Mouse (Mus musculus) embryonic facial prominence, embryonic 13.5 days (tissue): Measurements from ENCODE around the gene Fzd5. TPM values are rescaled to one million over a fixed set of nuclear protein-coding genes. Genes with fewer than 3 reads are reported as not detected.

ENCODE experiments used
- ATAC-seq: fragments of 200-750 bp; cut with Nextera tagmentation; 2 replicates; pipeline ENCODE4 v1.8.0; 2017; ENCODE audit warnings: low read depth; ENCODE audit not compliant: insufficient number of reproducible peaks, insufficient read depth, low FRiP score, low TSS enrichment
- H3K27ac ChIP-seq: fragments of 300-500 bp; sonication (generic); 2 replicates; pipeline ENCODE4 v1.5.1; 2015; ENCODE audit warnings: moderate library complexity, mild to moderate bottlenecking, inconsistent platforms
- H3K27me3 ChIP-seq: fragments of 300-500 bp; sonication (generic); 2 replicates; pipeline ENCODE4 v1.6.1; 2015; ENCODE audit warnings: mild to moderate bottlenecking, inconsistent platforms
- H3K36me3 ChIP-seq: fragments of 300-500 bp; sonication (generic); 2 replicates; pipeline ENCODE4 v1.6.1; 2015; ENCODE audit warnings: mild to moderate bottlenecking, inconsistent platforms
- H3K4me1 ChIP-seq: fragments of 300-500 bp; sonication (generic); 2 replicates; pipeline ENCODE4 v1.6.1; 2015; ENCODE audit warnings: inconsistent platforms
- H3K4me2 ChIP-seq: fragments of 300-500 bp; sonication (generic); 2 replicates; pipeline ENCODE4 v1.6.1; 2015; ENCODE audit warnings: moderate library complexity, mild to moderate bottlenecking, inconsistent platforms
- H3K4me3 ChIP-seq: fragments of 300-500 bp; sonication (generic); 2 replicates; pipeline ENCODE4 v1.5.1; 2015; ENCODE audit warnings: mild to moderate bottlenecking, inconsistent platforms
- H3K9ac ChIP-seq: fragments of 300-500 bp; sonication (generic); 2 replicates; pipeline ENCODE4 v1.6.1; 2015; ENCODE audit warnings: mild to moderate bottlenecking, inconsistent platforms
- H3K9me3 ChIP-seq: fragments of 300-500 bp; sonication (generic); 2 replicates; pipeline ENCODE4 v1.6.1; 2016; ENCODE audit warnings: inconsistent platforms
- WGBS: fragments of 180-500 bp; shearing (Covaris S2); methylation state at CpG from one replicate; pipeline ENCODE4 v1.1.7; 2015; ENCODE audit warnings: mixed read lengths; 5-methylcytosine and 5-hydroxymethylcytosine counted together
- polyA plus RNA-seq: library from polyadenylated mRNA; unstranded; fragments of >200 nt; fragmentation: Nextera tagmentation; extraction: Ambion mirVana; gene quantifications from 2 replicates; pipeline ENCODE4 v1.2.1, GENCODE M21; 2015

The Fzd5 gene
- polyA plus RNA-seq, 1 experiment from 2014 or later = 1.1 TPM

DNA sequence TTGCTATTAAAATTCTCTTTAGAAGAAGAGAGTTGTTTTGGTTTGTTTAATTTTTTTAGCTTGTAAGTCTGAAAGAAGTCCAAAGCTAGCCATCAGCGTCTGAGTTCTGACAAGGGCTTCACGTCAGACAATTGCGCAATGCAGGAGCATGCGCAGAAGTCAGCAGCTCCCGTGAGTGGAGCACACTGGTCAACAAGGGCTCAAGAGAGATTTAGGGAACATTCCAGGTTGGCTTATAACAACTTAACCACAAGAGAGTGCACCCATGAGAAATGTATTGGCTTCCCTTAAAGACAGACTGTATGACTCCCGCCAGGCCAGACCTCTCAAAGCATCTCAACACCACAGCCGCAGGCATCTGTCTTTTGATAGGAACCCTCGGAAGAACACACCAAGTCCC, 15.6 kb upstream of the Fzd5 start:
- no peak overlapping the region for H3K4me3 ChIP-seq
- H3K36me3 ChIP-seq = no peaks in the 10 kb centered on the region
- no peak overlapping the region for H3K9ac ChIP-seq
- H3K9me3 ChIP-seq = no peaks in the 10 kb centered on the region
- no peaks in the 10 kb centered on the region for H3K27me3 ChIP-seq
- ATAC-seq = no peak
- no peak overlapping the region for H3K4me2 ChIP-seq
- H3K27ac ChIP-seq = no peak overlapping the region
- 85% methylated on average over 8 of the region's 8 CpGs for WGBS
- H3K4me1 ChIP-seq = peaks cover 15% of the 10 kb centered on the region

DNA sequence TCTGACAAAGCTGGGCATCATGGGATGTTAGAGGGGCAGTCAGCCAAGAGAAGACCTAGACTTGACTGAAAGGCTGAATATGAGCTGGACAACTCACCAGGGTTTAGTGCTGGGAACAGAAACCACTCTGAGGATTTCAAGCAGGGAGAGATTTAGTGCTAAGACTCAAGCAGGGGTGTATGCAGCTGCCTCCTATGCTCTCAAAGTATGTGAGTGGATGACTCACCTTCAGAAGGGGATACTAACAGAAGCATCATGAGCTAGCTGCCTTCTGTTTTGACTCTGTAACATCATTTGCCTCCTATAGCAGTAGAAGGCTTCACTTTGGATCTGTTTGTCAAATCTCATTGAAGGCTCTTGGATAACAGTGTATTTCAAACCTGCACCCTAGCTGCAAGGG, 7.1 kb upstream of the Fzd5 start:
- no peak for ATAC-seq
- Histone ChIP-seq H3K27ac (no peak overlapping the region), H3K4me2 (no peak overlapping the region), H3K9ac (no peak overlapping the region), H3K36me3 (no peaks in the 10 kb centered on the region), H3K4me3 (no peak overlapping the region), H3K4me1 (no peaks in the 10 kb centered on the region), H3K9me3 (no peaks in the 10 kb centered on the region), H3K27me3 (no peaks in the 10 kb centered on the region)

DNA sequence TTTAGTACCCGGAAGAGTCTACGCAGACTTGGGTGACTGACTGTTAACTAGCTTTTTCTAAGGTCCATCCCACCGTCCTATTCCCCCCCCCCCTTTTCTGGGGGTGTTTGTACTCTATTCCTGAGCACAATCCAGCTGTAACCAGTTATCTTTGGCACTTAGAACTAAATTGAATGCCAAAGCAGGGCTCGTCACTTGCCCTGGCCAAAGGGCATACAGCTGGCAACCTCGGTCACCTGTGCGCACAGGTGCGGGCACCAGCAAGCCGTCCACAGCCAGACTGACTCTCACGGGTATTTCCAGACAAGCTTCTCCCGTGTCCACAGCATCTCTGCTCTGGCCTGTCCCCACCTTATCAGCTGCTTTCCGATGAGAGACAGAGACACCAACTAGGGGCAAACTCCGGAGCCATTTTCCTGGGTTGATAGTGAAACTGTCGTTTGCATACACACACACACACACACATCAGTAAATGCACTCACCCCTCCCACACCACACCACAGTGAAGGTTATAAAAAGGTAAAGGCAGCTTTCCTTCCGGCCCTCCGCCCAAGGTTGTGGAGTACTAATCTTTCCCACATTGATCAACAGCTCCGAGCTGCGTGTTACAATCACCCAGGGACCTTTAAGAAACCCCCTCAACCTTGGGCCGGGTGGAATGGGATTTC, 5.3 kb upstream of the Fzd5 start:
- Histone ChIP-seq H3K4me3 (no peak overlapping the region), H3K9me3 (no peaks in the 10 kb centered on the region), H3K9ac (no peak overlapping the region), H3K36me3 (no peaks in the 10 kb centered on the region), H3K4me1 (peaks cover 11% of the 10 kb centered on the region), H3K4me2 (no peak overlapping the region), H3K27me3 (peaks cover 14% of the 10 kb centered on the region), H3K27ac (no peak overlapping the region)
- 86% methylated on average over 18 of the region's 18 CpGs for WGBS
- no peak for ATAC-seq

DNA sequence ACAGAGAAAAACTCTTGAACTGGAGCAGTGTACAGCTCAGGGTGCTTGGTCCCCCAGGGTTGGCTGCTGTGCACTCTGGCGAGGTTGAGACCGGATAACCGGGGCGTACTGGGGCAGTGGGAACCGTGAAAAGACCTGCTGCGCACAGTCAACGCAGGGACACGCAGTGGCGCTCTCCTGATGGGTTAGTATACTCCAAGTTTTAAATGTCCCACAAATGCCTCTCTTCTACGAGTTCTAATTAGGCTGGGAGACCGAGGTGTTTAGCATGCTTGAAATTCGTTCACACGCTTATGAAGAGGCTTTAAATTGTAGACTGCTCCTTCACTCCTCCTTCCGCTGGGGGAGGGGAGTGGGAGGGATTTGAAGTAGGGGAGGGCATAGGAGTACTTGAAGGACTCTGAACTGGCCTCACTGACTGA, 1.1 kb upstream of the Fzd5 start:
- H3K9ac ChIP-seq = peak overlapping the region; percentile 76; the same call in 1 of the 2 replicates

DNA sequence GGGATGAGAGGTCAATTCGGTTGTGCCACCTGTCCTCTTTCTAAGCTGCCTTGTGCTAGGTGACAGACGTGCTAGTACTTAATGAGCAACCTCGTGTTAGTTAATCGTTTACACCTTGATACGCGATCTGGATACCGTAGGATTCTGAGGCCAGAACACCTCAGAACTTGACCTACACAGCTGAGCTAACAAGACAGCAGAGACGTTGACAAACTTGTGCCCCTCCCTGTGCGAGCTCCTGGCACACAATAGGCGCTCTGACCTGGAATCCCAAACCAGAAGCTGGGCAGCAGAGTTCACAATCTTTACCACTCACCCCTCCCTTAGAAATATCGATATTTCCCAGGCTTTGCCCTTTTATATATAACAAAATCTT, 617 bp upstream of the Fzd5 start:
- WGBS = under 1% methylated on average over 11 of the region's 11 CpGs
- H3K36me3 ChIP-seq = 0 out of 2 replicates have a peak, but pooled peaks cover 8% of the 10 kb centered on the region
- no peaks in the 10 kb centered on the region for H3K9me3 ChIP-seq
- peak overlapping the region; percentile 69 for H3K4me3 ChIP-seq
- peak overlapping the region; percentile 76 for H3K9ac ChIP-seq
- peak overlapping the region; percentile 95 for H3K4me2 ChIP-seq
- H3K4me1 ChIP-seq = peaks cover 39% of the 10 kb centered on the region
- H3K27me3 ChIP-seq = peaks cover 55% of the 10 kb centered on the region
- H3K27ac ChIP-seq = no peak overlapping the region
- no peak for ATAC-seq

More for the DNA sequence above, 1.1 kb upstream of the Fzd5 start:
- Histone ChIP-seq H3K36me3 (0 out of 2 replicates have a peak, but pooled peaks cover 8% of the 10 kb centered on the region), H3K9me3 (no peaks in the 10 kb centered on the region), H3K27ac (no peak overlapping the region), H3K27me3 (peaks cover 50% of the 10 kb centered on the region), H3K4me1 (peaks cover 36% of the 10 kb centered on the region), H3K4me3 (peak overlapping the region; percentile 69), H3K4me2 (peak overlapping the region; percentile 95)
- WGBS = under 1% methylated on average over 14 of the region's 14 CpGs
- no peak for ATAC-seq

DNA sequence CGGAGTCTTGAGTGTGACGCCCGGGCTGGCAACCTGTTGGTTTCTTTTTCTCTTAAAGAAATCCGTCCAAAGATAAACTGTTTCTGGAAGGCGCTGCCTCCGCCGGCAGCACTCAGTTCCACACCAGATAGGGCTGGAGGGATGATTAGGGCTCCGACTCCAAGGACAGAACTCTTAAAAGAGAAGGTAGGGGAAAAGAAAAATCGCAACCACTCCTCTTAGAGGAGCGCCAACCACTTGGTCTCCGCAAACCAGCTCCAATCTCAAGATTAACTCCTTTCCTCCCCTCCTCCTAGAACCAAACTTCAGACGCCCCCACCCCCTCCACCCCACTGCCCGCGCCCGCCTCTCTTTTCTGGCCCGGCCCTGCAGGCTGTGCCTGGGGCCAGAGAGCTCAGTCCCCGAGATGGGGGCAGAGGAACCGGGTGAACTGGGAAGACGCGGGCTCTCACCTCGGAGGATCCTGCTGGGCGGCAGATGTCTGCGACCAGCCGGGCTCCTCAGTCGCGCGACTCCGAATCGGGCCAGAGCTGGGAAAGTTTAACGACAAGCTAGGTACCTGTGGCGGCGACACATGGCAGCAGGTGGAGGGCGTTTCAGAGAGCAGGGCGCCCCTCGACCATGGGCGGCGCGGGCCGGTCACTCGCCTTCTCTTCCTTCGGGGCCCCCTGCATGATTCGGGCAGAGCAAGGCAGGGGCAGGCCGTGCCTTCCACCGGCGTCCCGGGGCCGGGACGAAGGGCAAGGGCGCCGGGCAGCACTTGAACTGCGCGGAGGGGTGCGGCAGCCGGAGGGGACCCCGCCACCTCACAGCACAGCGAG, 660 bp downstream of the Fzd5 start:
- H3K4me3 ChIP-seq = peak overlapping the region; percentile 69
- peak overlapping the region; percentile 76 for H3K9ac ChIP-seq
- H3K27me3 ChIP-seq = peaks cover 67% of the 10 kb centered on the region
- H3K4me2 ChIP-seq = peak overlapping the region; percentile 95
- whole genome bisulfite sequencing = under 1% methylated on average over 56 of the region's 56 CpGs
- no peak for ATAC-seq
- H3K36me3 ChIP-seq = 0 out of 2 replicates have a peak, but pooled peaks cover 8% of the 10 kb centered on the region
- H3K4me1 ChIP-seq = peaks cover 40% of the 10 kb centered on the region
- H3K9me3 ChIP-seq = no peaks in the 10 kb centered on the region
- H3K27ac ChIP-seq = peak overlapping the region; percentile 68; the same call in 1 of the 2 replicates

DNA sequence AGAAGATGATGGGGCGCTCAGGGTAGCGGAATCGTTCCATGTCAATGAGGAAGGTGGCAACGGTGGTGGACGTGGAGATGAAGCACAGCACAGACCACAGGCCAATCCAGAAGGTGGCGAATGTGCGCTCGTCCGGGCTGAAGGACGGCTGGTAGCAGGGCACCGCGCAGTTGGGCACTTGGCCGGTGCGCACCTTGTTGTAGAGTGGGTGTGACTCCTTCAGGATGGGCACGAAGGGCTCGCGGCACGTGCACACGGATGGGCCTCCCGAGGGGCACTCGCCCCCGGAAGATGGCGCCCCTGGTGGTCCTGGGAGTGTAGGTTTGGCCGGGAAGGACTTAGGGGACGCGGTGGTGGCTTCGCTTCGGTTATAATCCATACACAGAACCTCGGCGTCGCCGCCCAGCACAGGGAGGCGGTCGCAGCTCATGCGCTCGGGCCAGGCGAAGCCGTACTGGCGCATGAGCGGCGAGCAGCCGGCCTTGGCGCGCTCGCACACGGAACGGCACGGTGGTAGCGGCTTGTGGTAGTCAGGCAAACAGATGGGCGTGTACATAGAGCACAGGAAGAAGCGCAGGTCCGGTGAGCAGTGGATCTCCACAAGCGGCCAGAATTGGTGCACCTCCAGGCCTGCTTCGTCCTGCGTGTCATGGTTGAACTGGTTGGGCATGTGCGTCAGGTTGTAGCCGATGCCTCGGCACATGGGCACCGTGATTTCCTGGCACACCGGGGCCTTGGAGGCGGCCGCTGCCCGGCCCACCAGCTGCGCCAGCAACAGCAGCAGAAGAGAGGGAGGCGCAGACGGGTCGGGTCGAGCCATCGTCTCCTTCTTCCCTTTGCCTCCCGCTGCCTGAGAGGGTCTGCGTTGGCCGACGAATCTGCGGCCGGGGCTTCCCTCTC, 1.5 kb downstream of the Fzd5 start:
- WGBS = 9% methylated on average over 75 of the region's 75 CpGs
- ATAC-seq = no peak
- H3K4me3 ChIP-seq = peak overlapping the region; percentile 69
- H3K9me3 ChIP-seq = no peaks in the 10 kb centered on the region
- peak overlapping the region; percentile 95 for H3K4me2 ChIP-seq
- H3K4me1 ChIP-seq = peaks cover 40% of the 10 kb centered on the region
- H3K27ac ChIP-seq = no peak overlapping the region
- 0 out of 2 replicates have a peak, but pooled peaks cover 8% of the 10 kb centered on the region for H3K36me3 ChIP-seq
- H3K9ac ChIP-seq = peak overlapping the region; percentile 76
- peaks cover 75% of the 10 kb centered on the region for H3K27me3 ChIP-seq

DNA sequence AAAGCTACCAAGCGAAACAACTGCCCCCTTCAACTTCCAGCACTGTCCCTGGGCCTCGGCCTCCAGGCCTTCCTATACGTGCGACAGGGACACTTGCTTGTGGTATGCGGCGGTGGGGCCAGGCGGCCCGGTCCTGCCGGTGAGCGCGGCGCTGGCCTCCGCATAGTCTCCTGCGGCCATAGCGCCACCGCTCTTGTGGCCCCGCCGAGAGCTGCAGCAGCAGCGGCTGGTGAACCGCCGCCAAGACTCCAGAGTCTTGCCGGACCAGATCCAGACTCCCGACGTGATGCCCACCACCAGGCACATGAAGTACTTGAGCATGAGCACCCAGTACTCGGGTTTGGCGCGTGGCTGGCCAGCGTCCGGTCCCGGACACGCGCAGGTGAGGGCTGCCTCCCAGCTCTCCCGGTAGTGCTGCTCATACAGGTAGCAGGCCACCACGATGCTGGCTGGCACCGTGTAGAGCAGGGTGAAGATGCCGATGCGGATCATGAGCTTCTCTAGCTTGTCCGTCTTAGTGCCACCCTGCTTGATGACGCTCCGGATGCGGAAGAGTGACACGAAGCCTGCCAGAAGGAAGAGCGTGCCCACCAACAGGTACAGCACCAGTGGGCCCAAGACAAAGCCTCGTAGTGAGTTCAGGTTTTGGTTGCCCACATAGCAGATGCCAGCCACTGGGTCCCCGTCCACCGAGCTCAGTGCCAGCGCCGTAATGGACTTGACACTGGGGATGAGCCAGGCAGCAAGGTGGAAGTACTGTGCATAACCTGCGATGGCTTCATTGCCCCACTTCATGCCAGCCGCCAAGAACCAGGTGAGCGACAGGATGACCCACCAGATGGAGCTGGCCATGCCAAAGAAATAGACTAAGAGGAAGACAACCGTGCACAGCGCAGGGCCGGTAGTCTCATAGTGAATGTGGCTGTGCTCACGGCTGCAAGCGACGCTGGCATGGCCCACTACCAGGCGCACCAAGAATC, 2.5 kb downstream of the Fzd5 start:
- H3K9ac ChIP-seq = peak overlapping the region; percentile 49
- 0 out of 2 replicates have a peak, but pooled peaks cover 8% of the 10 kb centered on the region for H3K36me3 ChIP-seq
- no peak overlapping the region for H3K27ac ChIP-seq
- no peaks in the 10 kb centered on the region for H3K9me3 ChIP-seq
- H3K4me1 ChIP-seq = peaks cover 40% of the 10 kb centered on the region
- ATAC-seq = no peak
- H3K27me3 ChIP-seq = peaks cover 75% of the 10 kb centered on the region
- H3K4me2 ChIP-seq = peak overlapping the region; percentile 95
- WGBS = 38% methylated on average over 58 of the region's 58 CpGs
- peak overlapping the region; percentile 69 for H3K4me3 ChIP-seq

DNA sequence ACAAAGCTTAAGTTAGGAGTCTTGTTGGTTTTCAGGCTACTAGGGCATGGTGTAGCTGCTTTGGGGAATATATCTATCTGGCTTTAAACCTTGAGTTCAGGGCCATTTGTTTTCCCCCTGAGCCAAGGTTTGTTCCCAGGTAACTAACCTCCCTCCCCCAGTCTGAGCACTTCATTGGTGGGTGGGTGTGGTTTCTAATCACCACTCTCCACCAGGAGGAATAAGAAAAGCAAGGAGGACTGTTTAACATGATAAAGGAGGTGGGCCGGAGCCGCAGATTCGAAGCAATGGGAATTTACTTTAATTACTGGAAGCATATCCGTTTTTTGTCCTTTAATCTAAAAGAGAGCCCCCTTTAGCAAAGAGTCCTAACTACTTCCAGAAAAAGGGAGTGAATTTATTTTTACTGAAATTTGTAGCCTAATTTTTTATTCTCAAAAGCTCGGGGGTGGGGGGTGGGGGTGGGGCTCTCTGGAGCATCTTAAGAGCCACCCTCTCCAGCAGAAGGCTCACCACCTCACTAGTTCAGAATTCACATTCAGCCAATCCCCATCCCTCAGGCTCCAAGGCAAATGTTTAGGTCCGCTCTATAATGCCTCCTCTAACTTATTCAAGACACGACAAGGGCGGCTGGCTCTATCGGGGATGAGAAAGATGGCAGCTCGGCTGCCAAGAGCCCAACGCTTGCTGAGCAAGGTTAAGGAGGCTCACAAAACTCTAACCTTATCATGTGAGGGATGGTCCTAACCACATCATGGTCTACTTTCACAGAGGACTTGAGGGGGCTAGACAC, 3.9 kb downstream of the Fzd5 start:
- Histone ChIP-seq H3K27me3 (peaks cover 67% of the 10 kb centered on the region), H3K4me1 (peaks cover 37% of the 10 kb centered on the region), H3K9me3 (no peaks in the 10 kb centered on the region), H3K36me3 (0 out of 2 replicates have a peak, but pooled peaks cover 8% of the 10 kb centered on the region), H3K27ac (no peak overlapping the region), H3K4me2 (peak overlapping the region; percentile 95; the same call in 1 of the 2 replicates), H3K9ac (no peak overlapping the region), H3K4me3 (0 out of 2 replicates have a peak overlapping the region, but pooled peaks have one; percentile 5)
- ATAC-seq = no peak
- WGBS = 29% methylated on average over 11 of the region's 11 CpGs
